Mouse (Mus musculus) brain, adult 10 weeks (tissue): ENCODE measurements around the gene Omp. TPM values are rescaled to one million over a fixed set of nuclear protein-coding genes. Genes with fewer than 3 reads are reported as not detected.

Source experiments
- polyA plus RNA-seq: library from polyadenylated mRNA; stranded (reverse); fragments of 350-450 nt; fragmentation: Illumina TruSeq; extraction: RNeasy Lipid Tissue Mini Kit (QIAGEN cat#74804); gene quantifications from one replicate; pipeline ENCODE4 v1.2.3, GENCODE M21; 2015; ENCODE audit warnings: low read depth, low replicate concordance

Omp gene
- polyA plus RNA-seq, result 0.48 TPM

DNA sequence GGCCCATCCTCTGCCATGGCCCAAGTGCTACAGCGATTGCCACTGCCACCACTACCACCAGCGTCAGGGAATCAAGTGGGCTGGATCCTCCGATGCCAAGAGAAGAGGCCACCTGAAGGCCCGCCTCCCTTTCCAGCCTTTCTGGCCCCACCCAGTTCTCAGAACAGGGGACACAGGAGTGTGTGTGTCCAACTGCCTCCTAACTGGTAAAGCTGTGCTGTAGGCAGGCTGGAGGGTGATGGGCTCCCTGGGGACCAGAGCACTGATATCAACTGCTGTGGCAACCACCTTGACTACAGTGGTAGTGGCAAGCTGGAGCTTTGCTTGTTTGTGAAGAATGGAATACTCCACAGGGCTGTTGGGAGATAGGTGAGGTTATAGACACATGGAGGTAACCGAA, at the start of gene Omp:
Gene Omp, minus strand, starts transcription at position 101 of the 400 bp plus-strand sequence.

DNA sequence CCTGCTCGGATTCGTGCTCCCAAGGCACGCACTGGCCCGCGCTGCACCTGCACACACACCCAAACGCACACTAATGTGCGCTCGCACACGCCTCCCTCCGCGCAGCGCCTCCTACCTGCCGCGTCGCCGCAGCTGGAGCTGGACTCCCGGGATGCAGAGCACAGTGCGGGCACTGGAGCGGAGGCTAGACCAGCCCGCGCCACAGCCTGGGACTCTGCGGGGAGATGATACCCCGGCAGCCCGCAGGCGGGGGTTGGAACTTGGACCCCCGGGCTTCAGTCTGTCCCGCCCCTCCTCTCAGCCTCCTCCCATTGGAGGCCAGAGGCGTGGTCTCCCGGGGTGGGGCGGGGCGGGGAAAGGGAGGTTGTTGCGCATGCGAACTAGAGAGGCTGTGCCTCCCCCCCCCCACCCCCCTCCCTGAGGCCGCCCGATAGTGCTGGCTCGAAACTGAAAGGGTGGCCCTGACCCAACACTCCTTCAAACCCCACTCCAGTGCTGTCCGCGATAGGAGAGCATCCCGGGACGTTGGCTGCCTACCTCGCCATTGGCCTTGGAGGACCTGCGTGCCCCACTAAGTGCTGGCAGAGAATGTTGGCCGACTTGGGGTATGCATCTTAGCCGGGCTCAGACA, 32.7 kb upstream of the Omp start, which contains the start of gene Capn5:
Gene Capn5, minus strand, starts transcription at position 346 of the 631 bp plus-strand sequence.

DNA sequence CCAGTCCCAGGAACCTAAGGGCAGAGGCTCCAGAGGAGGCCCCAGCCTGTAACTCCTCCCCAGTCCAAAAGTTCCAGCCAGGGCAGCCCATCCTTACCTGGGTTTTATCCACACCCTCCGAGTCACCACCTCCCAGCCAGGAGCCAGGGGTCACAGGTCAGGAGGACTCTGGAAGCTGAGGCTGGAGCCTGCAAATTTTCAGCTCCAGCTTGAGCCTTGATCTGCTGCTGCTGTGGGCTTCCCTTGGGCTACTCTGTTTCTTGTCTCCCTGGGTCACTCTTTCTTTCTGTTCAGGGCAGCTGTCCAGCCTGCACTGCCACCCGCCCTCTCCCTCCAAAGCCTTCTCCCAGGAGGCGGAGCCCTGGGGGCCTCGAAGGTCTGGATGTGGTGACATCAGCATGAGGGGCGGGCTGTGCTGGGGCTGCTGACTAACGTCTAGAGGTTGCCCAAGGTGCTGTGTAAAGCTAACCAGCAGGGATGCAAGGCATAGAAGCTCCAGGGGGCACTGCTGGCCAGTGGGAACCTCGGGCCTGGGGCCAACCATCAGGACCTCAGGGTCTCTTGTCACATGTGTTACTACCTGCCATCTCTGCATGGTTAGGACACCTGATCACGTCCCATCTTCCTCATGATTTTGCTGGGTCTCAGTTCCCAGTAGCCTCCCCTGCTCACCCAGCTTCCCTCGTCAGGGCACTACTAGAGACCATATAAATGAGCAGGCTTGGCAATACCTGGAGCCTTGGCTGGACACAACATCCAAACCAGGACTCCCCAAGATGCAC, 25.9 kb downstream of the Omp start, which contains the start of gene Myo7a:
Gene Myo7a, minus strand, starts transcription at position 346 of the 782 bp plus-strand sequence.

Other genes starting within 250 kb of the Omp start
- not detected for gene Gdpd4, start 225.5 kb downstream of the Omp start, polyA plus RNA-seq
- 12.1 TPM for gene Myo7a, start 26.0 kb downstream of the Omp start, polyA plus RNA-seq
- gene Capn5, start 32.8 kb upstream of the Omp start, polyA plus RNA-seq, result 23.4 TPM
- 0.24 TPM for gene B3gnt6, start 54.0 kb upstream of the Omp start, polyA plus RNA-seq
- gene Acer3, start 175.7 kb upstream of the Omp start, polyA plus RNA-seq, result 16.2 TPM
- 2.1 TPM for gene Tsku, start 215.8 kb upstream of the Omp start, polyA plus RNA-seq